In the genomic region with DNA sequence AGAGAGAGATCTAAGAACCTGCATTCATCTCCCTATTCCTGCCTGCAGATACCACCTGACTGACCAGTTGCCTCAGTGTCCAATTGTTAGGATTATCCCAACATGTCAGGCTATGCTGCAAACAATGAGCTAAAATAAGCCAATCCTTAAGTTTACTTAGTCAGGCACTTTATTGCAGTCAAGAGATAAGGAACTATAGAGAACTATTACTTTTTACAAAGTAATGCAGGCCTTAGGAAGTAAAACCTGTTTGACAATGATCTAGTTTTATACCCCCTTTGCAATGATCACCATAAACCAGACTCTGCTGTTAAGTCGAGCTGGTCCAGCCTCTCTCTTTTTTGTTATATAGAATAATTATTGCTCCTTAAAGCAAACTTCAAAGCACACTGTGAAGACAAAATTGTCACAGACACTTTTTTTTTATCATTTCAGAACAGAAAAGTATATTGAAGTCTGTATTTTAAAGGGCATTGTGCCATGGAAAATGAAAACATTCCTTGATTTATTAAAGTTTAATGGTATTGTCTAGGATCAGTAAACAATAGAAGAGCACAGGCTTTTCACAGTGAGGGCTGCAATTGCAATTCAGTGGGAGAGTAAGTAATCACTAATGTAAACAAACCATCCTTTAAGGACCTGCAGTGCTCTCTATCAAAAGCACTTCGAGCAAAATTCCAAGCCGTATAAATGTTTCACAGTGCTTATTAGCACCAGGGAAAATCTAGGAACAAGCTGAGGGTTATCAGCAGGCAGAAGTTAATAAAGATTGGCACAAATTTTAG, we compare ENCODE assay signal across 32 mouse cellular contexts.
DNase-seq lines count a peak whose midpoint lies in the region; ATAC-seq and TF ChIP-seq lines count a peak whose summit lies in the region.
"Had no signal": no experiment of that assay in that cellular context is flagged by ENCODE, and none has a peak within 500 bp of the region (broad histone marks: within the 10 kb centered on the region; RNA-seq: fewer than 3 reads in every experiment).

No protein-coding gene starts in this region.

- no peaks in the 10 kb centered on the region for H3K36me3 ChIP-seq in lung, embryonic 16.5 days (ENCODE audit: control insufficient read depth, insufficient read depth, low read length)
- H3K36me3 ChIP-seq in intestine, embryonic 14.5 days (ENCODE audit: control insufficient read depth, insufficient read depth, low read length): no peaks in the 10 kb centered on the region
- H3K36me3 ChIP-seq in intestine, postnatal 0 days (ENCODE audit: control insufficient read depth, insufficient read depth): no peaks in the 10 kb centered on the region
- no peaks in the 10 kb centered on the region for H3K36me3 ChIP-seq in hindbrain, embryonic 11.5 days (ENCODE audit: control insufficient read depth, insufficient read depth, low read length)
- H3K36me3 ChIP-seq in liver, postnatal 0 days (replicated peaks; ENCODE audit: insufficient read depth, low read length): no peaks in the 10 kb centered on the region
- H3K36me3 ChIP-seq: embryonic facial prominence, embryonic 12.5 days; embryonic facial prominence, embryonic 15.5 days; forebrain, embryonic 12.5 days; forebrain, embryonic 15.5 days; G1E; heart, embryonic 12.5 days; heart, embryonic 15.5 days; hindbrain, embryonic 10.5 days had no signal

- TF ChIP-seq EP300 in liver, postnatal 0 days (IDR thresholded peaks at IDR 0.05; ENCODE audit: low read depth): no peak

- no peak for TF ChIP-seq POLR2A in brain, embryonic 14.5 days (IDR thresholded peaks at IDR 0.05; ENCODE audit: borderline replicate concordance, extremely low read depth, insufficient read depth, insufficient read length, poor library complexity, severe bottlenecking)

- no peak overlapping the region for H3K9ac ChIP-seq in lung, embryonic 16.5 days (ENCODE audit: low read length)
- no peak overlapping the region for H3K9ac ChIP-seq in intestine, embryonic 14.5 days (ENCODE audit: low read length)
- H3K9ac ChIP-seq in intestine, postnatal 0 days (ENCODE audit: low read depth, low read length): no peak overlapping the region
- no peak overlapping the region for H3K9ac ChIP-seq in hindbrain, embryonic 11.5 days (ENCODE audit: low read depth, low read length)
- no peak overlapping the region for H3K9ac ChIP-seq in liver, postnatal 0 days (replicated peaks)
- H3K9ac ChIP-seq: embryonic facial prominence, embryonic 12.5 days; embryonic facial prominence, embryonic 15.5 days; forebrain, embryonic 12.5 days; forebrain, embryonic 15.5 days; heart, embryonic 12.5 days; heart, embryonic 15.5 days; hindbrain, embryonic 14.5 days had no signal

- no peak for DNase-seq in lung, postnatal 36 days
- DNase-seq in brain, embryonic 14.5 days (ENCODE audit: low read depth): peak; percentile 2
- DNase-seq in intestine, embryonic 14.5 days (ENCODE audit: low spot score): no peak
- no peak for DNase-seq in hindbrain, embryonic 11.5 days (ENCODE audit: low spot score)
- DNase-seq in adrenal gland, adult (ENCODE audit: inconsistent age in 2 of 2, low spot score in 1 of 2): no peak
- no peak for DNase-seq in liver, postnatal 0 days
- DNase-seq: adrenal gland, adult 2 months; adrenal gland, postnatal 14 days; B cell, adult 2 months; cerebellum, adult 11-12 months; cerebellum, adult 8-10 months; cerebellum, postnatal 10 days; cerebellum, postnatal 36 days; gastrocnemius, postnatal 25 days; heart, adult 18-20 months; heart, postnatal 10 days; heart, postnatal 36 days had no signal

- TF ChIP-seq CTCF in brain, embryonic 14.5 days (IDR thresholded peaks at IDR 0.05; ENCODE audit: borderline replicate concordance, extremely low read depth, insufficient read depth, insufficient read length): no peak
- TF ChIP-seq CTCF in intestine, postnatal 0 days (IDR thresholded peaks at IDR 0.05; ENCODE audit: low read depth): no peak
- no peak for TF ChIP-seq CTCF in liver, postnatal 0 days (IDR thresholded peaks at IDR 0.05; ENCODE audit: low read depth)

- H3K4me1 ChIP-seq in lung, embryonic 16.5 days (replicated peaks; ENCODE audit: control insufficient read depth, insufficient read depth, low read length): no peaks in the 10 kb centered on the region; the same call in 1 of the 2 replicates
- H3K4me1 ChIP-seq in intestine, embryonic 14.5 days (replicated peaks; ENCODE audit: control insufficient read depth, insufficient read depth, low read length): 0 out of 2 replicates have a peak, but pooled peaks cover 3% of the 10 kb centered on the region
- no peaks in the 10 kb centered on the region for H3K4me1 ChIP-seq in intestine, postnatal 0 days (replicated peaks; ENCODE audit: control insufficient read depth, insufficient read depth, low read length)
- no peaks in the 10 kb centered on the region for H3K4me1 ChIP-seq in hindbrain, embryonic 11.5 days (replicated peaks; ENCODE audit: control insufficient read depth, insufficient read depth, low read length)
- no peaks in the 10 kb centered on the region for H3K4me1 ChIP-seq in liver, postnatal 0 days (ENCODE audit: insufficient read depth)
- H3K4me1 ChIP-seq: embryonic facial prominence, embryonic 12.5 days; embryonic facial prominence, embryonic 15.5 days; forebrain, embryonic 12.5 days; forebrain, embryonic 15.5 days; heart, embryonic 12.5 days; heart, embryonic 15.5 days; hindbrain, embryonic 10.5 days had no signal

- H3K9me3 ChIP-seq in lung, embryonic 16.5 days (ENCODE audit: control insufficient read depth, low read length): no peaks in the 10 kb centered on the region
- no peaks in the 10 kb centered on the region for H3K9me3 ChIP-seq in intestine, embryonic 14.5 days (ENCODE audit: control insufficient read depth, low read length)
- H3K9me3 ChIP-seq in intestine, postnatal 0 days (ENCODE audit: control insufficient read depth): no peaks in the 10 kb centered on the region
- H3K9me3 ChIP-seq in hindbrain, embryonic 11.5 days (ENCODE audit: control insufficient read depth, low read length): no peaks in the 10 kb centered on the region
- H3K9me3 ChIP-seq in liver, postnatal 0 days (ENCODE audit: low read length): no peaks in the 10 kb centered on the region
- H3K9me3 ChIP-seq: embryonic facial prominence, embryonic 12.5 days; embryonic facial prominence, embryonic 15.5 days; forebrain, embryonic 12.5 days; forebrain, embryonic 15.5 days; G1E; heart, embryonic 12.5 days; heart, embryonic 15.5 days; hindbrain, embryonic 10.5 days had no signal

- 5% methylated on average over 3 of the region's 3 CpGs for WGBS in lung, embryonic 16.5 days
- 5% methylated on average over 3 of the region's 3 CpGs for WGBS in intestine, embryonic 14.5 days
- whole genome bisulfite sequencing in intestine, postnatal 0 days: 5% methylated on average over 3 of the region's 3 CpGs
- WGBS in hindbrain, embryonic 11.5 days: 57% methylated on average over 3 of the region's 3 CpGs
- WGBS in liver, postnatal 0 days (ENCODE audit: insufficient replicate concordance): 25% methylated on average over 3 of the region's 3 CpGs

- H3K27me3 ChIP-seq in lung, embryonic 16.5 days (ENCODE audit: control insufficient read depth, insufficient read depth, low read depth, low read length): no peaks in the 10 kb centered on the region
- no peaks in the 10 kb centered on the region for H3K27me3 ChIP-seq in intestine, embryonic 14.5 days (replicated peaks; ENCODE audit: control insufficient read depth, insufficient read depth, low read length)
- no peaks in the 10 kb centered on the region for H3K27me3 ChIP-seq in intestine, postnatal 0 days (replicated peaks; ENCODE audit: control insufficient read depth, insufficient read depth, low read length)
- H3K27me3 ChIP-seq in hindbrain, embryonic 11.5 days (ENCODE audit: control insufficient read depth, insufficient read depth, low read length): no peaks in the 10 kb centered on the region
- no peaks in the 10 kb centered on the region for H3K27me3 ChIP-seq in liver, postnatal 0 days (ENCODE audit: insufficient read depth, low read length)
- H3K27me3 ChIP-seq: CH12.LX; embryonic facial prominence, embryonic 12.5 days; embryonic facial prominence, embryonic 15.5 days; forebrain, embryonic 12.5 days; forebrain, embryonic 15.5 days; heart, embryonic 12.5 days; heart, embryonic 15.5 days had no signal

- no peak overlapping the region for H3K4me2 ChIP-seq in lung, embryonic 16.5 days (ENCODE audit: low read depth, low read length)
- H3K4me2 ChIP-seq in intestine, embryonic 14.5 days (ENCODE audit: low read length): no peak overlapping the region
- H3K4me2 ChIP-seq in intestine, postnatal 0 days (replicated peaks; ENCODE audit: low read depth): no peak overlapping the region
- H3K4me2 ChIP-seq in hindbrain, embryonic 11.5 days (replicated peaks; ENCODE audit: low read depth, low read length): no peak overlapping the region
- H3K4me2 ChIP-seq in liver, postnatal 0 days (ENCODE audit: low read depth, low read length): no peak overlapping the region
- H3K4me2 ChIP-seq: embryonic facial prominence, embryonic 12.5 days; embryonic facial prominence, embryonic 15.5 days; forebrain, embryonic 12.5 days; forebrain, embryonic 15.5 days; heart, embryonic 12.5 days; heart, embryonic 15.5 days; hindbrain, embryonic 14.5 days had no signal

- peak; percentile 26; the same call in 1 of the 2 replicates for ATAC-seq in lung, embryonic 16.5 days (ENCODE audit: low read depth)
- peak; percentile 88 for ATAC-seq in intestine, embryonic 14.5 days (replicated peaks; ENCODE audit: low FRiP score, low TSS enrichment, low read depth)
- ATAC-seq in intestine, postnatal 0 days: peak; percentile 77
- ATAC-seq in hindbrain, embryonic 11.5 days (ENCODE audit: low FRiP score): no peak
- ATAC-seq in liver, postnatal 0 days: no peak
- ATAC-seq: forebrain, embryonic 15.5 days; hindbrain, postnatal 0 days; Patski had no signal

- H3K27ac ChIP-seq in lung, embryonic 16.5 days (ENCODE audit: low read length): no peak overlapping the region
- H3K27ac ChIP-seq in intestine, embryonic 14.5 days (ENCODE audit: low read depth): no peak overlapping the region
- no peak overlapping the region for H3K27ac ChIP-seq in intestine, postnatal 0 days (ENCODE audit: low read depth, low read length)
- no peak overlapping the region for H3K27ac ChIP-seq in hindbrain, embryonic 11.5 days (ENCODE audit: low read depth, low read length)
- no peak overlapping the region for H3K27ac ChIP-seq in liver, postnatal 0 days (ENCODE audit: low read depth)
- H3K27ac ChIP-seq: embryonic facial prominence, embryonic 12.5 days; embryonic facial prominence, embryonic 15.5 days; forebrain, embryonic 12.5 days; forebrain, embryonic 15.5 days; heart, embryonic 15.5 days; hindbrain, embryonic 10.5 days; hindbrain, embryonic 14.5 days; hindbrain, postnatal 0 days had no signal

- no peak overlapping the region for H3K4me3 ChIP-seq in lung, embryonic 16.5 days (ENCODE audit: low read length)
- no peak overlapping the region for H3K4me3 ChIP-seq in intestine, embryonic 14.5 days (ENCODE audit: low read depth, low read length)
- H3K4me3 ChIP-seq in intestine, postnatal 0 days (ENCODE audit: low read depth, low read length): no peak overlapping the region
- no peak overlapping the region for H3K4me3 ChIP-seq in hindbrain, embryonic 11.5 days (ENCODE audit: low read depth, low read length)
- no peak overlapping the region for H3K4me3 ChIP-seq in liver, postnatal 0 days (ENCODE audit: low read depth, low read length)
- H3K4me3 ChIP-seq: embryonic facial prominence, embryonic 12.5 days; embryonic facial prominence, embryonic 15.5 days; erythroblast, embryonic 14.5 days; forebrain, embryonic 12.5 days; forebrain, embryonic 15.5 days; heart, embryonic 12.5 days; heart, embryonic 15.5 days; hindbrain, embryonic 10.5 days had no signal

Comparison
In these comparisons a context has a peak if more than half of its experiments do, and no peak if none do; other contexts are left out.
1. ATAC-seq: peak in lung, embryonic 16.5 days (single experiment), intestine, embryonic 14.5 days (single experiment) and intestine, postnatal 0 days (single experiment); none in hindbrain, embryonic 11.5 days (single experiment) and liver, postnatal 0 days (single experiment).